Mouse (Mus musculus) large intestine, adult 2 months (tissue): ENCODE results near the gene Mki67. TPM values are rescaled to one million over a fixed set of nuclear protein-coding genes. Genes with fewer than 3 reads are reported as not detected.
A peak's percentile ranks its signal among the peaks of the same experiment; 100 is the strongest.
"Not testable (repeated sequence)": the region's sequence is repeated elsewhere in the genome, so short reads cannot be mapped to it uniquely, and the experiment has no call there.

Experiments
- DNase-seq: peaks from one replicate; pipeline ENCODE4 v3.0.0-alpha.2; 2012; ENCODE audit warnings: low read depth, low spot score
- WGBS: fragments of 180-500 bp; shearing (Covaris S2); methylation state at CpG from one replicate; pipeline ENCODE4 v1.1.7; 2018; 5-methylcytosine and 5-hydroxymethylcytosine counted together
- polyA plus RNA-seq: library from polyadenylated mRNA; depleted of rRNA; stranded (reverse); fragments of >200 nt; gene quantifications from 2 replicates; pipeline ENCODE4 v1.2.3, GENCODE M21; 2012

Mki67 gene
- polyA plus RNA-seq, 1 experiment: 4.5 TPM

DNA sequence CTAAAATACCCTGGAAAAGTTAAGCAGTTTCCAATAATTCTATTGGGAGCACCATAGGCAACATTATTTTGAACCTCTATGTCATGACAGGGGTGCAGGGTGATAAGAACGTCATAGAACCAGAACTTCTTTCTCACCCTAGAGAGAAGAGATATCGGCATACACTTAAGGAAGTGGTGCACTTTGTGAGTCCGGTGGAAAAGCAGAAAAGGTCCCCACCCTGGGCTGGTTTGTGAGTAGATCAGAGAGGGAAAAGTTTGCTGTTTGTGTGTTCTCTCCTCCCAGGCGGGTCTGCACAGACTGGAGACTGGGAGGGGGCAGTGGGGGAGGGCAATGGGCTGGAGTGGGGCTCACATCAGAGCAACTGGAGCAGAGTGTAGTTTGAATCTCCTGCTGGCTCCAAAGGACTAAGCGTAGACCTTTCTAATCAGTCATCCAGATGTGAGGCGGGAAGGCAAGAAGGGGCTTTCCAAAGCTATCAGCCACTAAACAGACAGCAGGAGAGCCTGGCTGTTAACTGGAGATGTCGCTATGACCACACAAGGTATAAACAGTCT lies 5.4 kb upstream of the Mki67 start:
- DNase-seq: no peak
- 68% methylated on average over 7 of the region's 7 CpGs for WGBS

DNA sequence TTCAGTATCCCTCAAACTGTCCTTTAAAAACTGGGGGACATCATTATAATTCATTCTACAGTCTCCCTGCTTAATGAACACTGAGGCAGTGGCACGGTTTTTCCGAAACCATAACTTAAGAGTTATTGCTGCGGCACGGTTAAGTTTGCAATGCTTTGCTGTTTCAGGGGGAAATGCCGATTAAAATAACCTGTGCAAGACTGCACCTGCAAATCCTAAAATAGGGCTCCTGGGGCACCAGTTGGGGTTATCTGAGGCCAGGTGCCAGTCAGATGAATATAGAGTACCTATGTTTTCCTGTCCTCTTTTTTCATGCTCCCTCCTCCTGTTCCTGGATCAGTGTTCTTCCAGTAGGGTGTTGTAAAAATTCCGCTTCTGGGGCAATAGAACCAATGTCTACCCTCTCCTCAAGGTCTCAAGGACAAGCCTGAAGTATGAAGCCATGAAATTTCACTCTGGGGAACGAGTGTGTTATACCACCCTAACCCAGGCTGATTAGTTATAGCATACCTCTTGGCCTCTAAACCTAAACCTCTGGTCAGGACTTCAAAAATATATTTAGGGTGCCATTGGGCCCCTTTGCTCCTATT lies 902 bp upstream of the Mki67 start:
- 12% methylated on average over 7 of the region's 7 CpGs for WGBS
- no peak for DNase-seq

DNA sequence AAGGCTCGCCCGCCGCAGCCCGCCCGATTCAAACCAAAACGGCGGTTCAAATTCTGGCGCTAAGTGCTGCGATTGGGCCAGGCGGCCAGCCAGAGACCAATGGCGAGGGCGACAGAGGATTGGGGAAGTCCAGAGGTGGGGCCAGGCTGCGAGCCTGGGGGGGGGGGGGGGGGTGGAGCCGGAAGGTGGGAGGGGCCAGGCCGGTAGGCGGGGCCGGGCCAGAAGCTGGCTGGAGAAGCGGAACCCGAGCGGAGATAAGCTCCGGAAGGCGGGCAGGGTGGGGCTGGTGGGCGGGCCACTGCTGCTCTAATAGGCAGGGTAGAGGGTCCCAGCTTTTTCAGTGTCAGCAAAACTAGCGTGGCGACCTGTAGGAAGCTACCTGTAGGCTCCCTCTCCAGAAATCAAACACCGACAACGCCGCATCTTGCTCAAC lies 300 bp upstream of the Mki67 start:
- WGBS: under 1% methylated on average over 27 of the region's 28 CpGs
- peak; percentile 54 for DNase-seq

DNA sequence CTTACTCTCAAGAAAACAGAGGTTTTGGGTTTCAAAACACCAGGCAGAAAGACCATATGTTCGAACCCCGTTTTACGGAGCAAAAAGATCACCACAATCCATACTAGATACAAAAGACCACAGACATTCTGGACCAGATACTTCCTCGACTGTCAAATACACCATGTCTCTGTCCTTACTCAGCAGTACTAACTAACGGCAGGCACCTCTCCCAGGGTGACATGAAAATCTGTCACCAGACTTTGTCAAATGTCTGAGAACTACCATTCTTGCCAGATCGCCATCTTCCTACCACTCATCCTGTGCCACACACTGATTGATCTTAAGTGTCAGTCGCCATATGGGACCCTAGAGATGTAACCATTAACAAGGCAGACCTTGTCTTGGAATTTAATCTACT lies 995 bp downstream of the Mki67 start:
- DNase-seq: no peak
- 3% methylated on average over 7 of the region's 7 CpGs for WGBS

GRCm38 (mm10) chr7:135713326-135713725 lies 2.8 kb downstream of the Mki67 start:
- DNase-seq: no peak
- WGBS: 64% methylated on average over 8 of the region's 8 CpGs

GRCm38 (mm10) chr7:135712534-135712933 lies 3.6 kb downstream of the Mki67 start:
- no peak for DNase-seq
- WGBS: 57% methylated on average over 1 of the region's 1 CpGs

DNA sequence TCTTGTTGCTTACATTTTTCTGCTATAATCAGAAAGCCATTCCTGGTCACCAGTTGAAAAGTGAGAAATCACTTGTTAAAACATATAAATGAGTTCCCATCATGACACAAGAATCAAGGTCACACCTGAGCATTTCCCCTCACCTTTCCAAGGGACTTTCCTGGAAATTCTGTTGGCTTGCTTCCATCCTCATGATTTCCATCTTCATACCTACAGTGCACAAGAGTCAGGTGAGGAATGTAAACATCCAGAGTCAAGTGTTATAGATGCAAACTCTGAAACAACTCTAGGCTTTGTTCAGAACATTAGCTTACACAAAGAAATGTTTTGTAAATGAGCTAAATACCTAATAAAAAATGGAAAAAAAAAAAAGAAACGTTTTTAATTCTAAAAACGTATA lies 5.5 kb downstream of the Mki67 start:
- WGBS: 49% methylated on average over 2 of the region's 2 CpGs
- no peak for DNase-seq

GRCm38 (mm10) chr7:135705753-135706152 lies 10.4 kb downstream of the Mki67 start:
- 86% methylated on average over 6 of the region's 6 CpGs for WGBS
- no peak for DNase-seq

- 93% methylated on average over 1 of the region's 1 CpGs for WGBS
- DNase-seq: no peak
Measured at GRCm38 (mm10) chr7:135705083-135705482, 11.1 kb downstream of the Mki67 start.

GRCm38 (mm10) chr7:135704251-135704650 lies 11.9 kb downstream of the Mki67 start:
- DNase-seq: no peak
- 65% methylated on average over 8 of the region's 8 CpGs for WGBS

- peak; percentile 47 for DNase-seq
Measured at GRCm38 (mm10) chr7:135703600-135704148, 12.5 kb downstream of the Mki67 start.

GRCm38 (mm10) chr7:135699351-135699750 lies 16.8 kb downstream of the Mki67 start:
- 55% methylated on average over 6 of the region's 6 CpGs for WGBS
- not testable (repeated sequence) for DNase-seq

More at GRCm38 (mm10) chr7:135703600-135704148, 12.5 kb downstream of the Mki67 start:
- 40% methylated on average over 9 of the region's 9 CpGs for WGBS

- DNase-seq: no peak
- 92% methylated on average over 2 of the region's 2 CpGs for WGBS
Measured at GRCm38 (mm10) chr7:135698362-135698761, 17.8 kb downstream of the Mki67 start.

DNA sequence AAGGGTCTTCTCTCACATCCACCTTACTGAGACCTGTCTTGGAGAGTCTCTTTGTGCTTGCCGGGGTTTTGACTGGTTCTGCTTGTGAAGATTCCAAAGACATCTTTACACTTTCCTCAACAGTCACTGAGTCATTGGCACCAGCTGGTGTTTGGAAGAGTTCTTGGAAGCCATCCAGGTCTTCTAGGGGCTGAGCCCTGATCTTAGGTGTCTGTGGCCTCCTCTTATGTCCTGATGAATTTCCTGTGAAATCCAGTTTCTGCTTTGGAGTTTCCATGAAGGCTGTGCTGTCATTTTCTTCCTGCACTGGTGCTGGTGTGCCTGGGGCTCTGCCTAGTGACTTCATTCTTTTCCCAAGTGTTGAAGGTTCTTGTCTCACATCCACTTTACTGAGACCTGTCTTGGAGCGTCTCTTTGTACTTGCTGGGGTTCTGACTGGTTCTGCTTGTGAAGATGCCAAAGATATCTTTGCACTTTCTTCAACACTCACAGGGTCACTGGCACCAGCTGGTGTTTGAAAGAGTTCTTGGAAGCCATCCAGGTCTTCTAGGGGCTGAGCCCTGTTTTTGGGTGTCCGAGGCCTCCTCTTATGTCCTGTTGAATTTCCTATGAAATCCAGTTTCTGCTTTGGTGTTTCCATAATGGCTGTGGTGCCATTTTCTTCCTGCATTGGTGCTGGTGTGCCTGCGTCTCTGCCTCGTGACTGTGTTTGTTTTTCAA lies 19.0 kb downstream of the Mki67 start:
- WGBS: 75% methylated on average over 5 of the region's 5 CpGs
- not testable (repeated sequence) for DNase-seq

GRCm38 (mm10) chr7:135696127-135696526 lies 20.0 kb downstream of the Mki67 start:
- 76% methylated on average over 4 of the region's 4 CpGs for WGBS
- DNase-seq: no peak

DNA sequence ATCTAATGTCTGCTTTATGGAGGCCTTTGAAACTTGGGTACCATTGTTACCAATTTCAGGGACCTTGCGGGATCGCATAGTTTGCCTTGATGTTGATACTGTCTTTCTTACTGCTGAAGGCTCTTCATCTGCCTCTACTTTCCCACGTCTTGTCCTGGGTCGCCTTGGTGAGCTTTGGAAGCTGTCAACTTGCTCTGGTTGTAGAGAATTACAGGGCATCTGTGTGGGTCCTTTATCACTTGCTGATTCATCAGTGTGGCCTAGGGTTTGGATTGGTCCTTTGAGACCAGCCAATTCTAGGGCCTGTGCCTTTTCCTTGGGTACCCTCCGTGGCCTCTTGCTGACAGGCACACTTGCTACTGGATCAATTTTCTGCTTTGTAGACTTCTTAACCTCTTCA lies 21.4 kb downstream of the Mki67 start:
- WGBS: 96% methylated on average over 5 of the region's 5 CpGs

DNA sequence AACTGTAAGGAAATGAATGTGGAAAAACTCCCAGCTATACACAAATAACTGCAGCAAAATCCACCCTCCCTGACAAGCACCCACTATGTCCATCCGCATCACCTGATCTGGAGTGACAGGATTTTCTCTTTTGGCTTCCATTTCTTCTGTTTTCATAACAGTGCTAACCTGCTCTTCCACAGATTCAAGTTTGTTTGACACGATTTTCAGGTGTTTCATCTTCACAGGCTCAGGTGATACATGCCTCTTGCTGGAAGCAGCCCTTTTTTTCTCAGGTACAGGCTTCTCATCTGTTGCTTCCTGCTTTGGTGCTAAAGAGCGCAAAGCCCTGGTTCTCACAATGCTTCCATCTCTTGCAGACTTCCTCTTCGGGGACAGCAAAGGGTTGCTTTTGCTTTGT lies 22.0 kb downstream of the Mki67 start:
- WGBS: 86% methylated on average over 4 of the region's 4 CpGs
- no peak for DNase-seq

More for the DNA sequence above, 21.4 kb downstream of the Mki67 start:
- no peak for DNase-seq

- DNase-seq: no peak
- 92% methylated on average over 5 of the region's 5 CpGs for WGBS
Measured at GRCm38 (mm10) chr7:135691941-135692340, 24.2 kb downstream of the Mki67 start.

DNA sequence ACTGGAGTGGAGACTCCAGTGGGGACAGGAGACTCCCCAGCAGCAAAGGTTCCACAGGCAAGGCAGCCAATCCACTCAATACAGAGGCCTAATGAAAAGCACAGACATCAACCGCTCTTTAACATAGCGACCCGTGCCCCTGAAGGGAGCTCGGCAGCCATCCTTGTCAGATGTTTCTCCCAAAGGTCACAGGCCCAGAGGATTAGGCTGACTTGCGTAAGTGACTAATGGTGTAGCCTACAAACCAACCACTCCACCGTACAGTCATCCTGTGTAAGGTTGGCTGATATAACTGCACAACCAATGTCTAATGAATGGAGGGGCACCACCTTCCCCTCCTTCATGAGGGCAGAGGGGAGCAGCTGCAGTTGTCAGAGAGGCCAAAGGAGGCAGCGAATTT lies 26.8 kb downstream of the Mki67 start:
- 95% methylated on average over 7 of the region's 7 CpGs for WGBS
- no peak for DNase-seq

GRCm38 (mm10) chr7:135684938-135685337 lies 31.2 kb downstream of the Mki67 start:
- no peak for DNase-seq
- WGBS: 88% methylated on average over 7 of the region's 7 CpGs

DNA sequence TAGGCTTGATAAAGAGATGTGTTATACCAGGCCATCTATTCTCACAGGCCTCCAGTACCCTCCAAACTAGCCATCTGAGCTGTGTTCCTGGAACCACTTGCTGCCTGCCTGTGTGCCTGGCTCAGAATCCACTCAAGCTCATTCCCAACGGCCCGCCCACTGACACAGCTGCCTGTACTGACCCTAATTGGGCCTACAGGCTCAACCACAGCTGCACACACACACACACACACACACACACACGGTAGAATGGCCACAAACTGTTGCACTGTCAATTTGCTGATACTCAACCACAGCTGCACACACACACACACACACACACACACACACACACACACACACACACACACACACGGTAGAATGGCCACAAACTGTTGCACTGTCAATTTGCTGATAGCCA lies 32.1 kb downstream of the Mki67 start:
- 38% methylated on average over 4 of the region's 4 CpGs for WGBS

More for the DNA sequence above, 32.1 kb downstream of the Mki67 start:
- not testable (repeated sequence) for DNase-seq
